Comparison of ENCODE assay signal across 8 mouse cellular contexts in genomic region chr7:45091001-45091990, GRCm38 (mm10). TPM values are rescaled to one million over a fixed set of nuclear protein-coding genes. Genes with fewer than 3 reads are reported as not detected.
DNase-seq lines count a peak whose midpoint lies in the region; ATAC-seq and TF ChIP-seq lines count a peak whose summit lies in the region.

No protein-coding gene starts in this region.

- WGBS in lung, embryonic 14.5 days, result 6% methylated on average over 35 of the region's 35 CpGs
- 10% methylated on average over 35 of the region's 35 CpGs for WGBS in embryonic facial prominence, embryonic 13.5 days
- WGBS in hindbrain, embryonic 12.5 days, result 11% methylated on average over 35 of the region's 35 CpGs

- H3K36me3 ChIP-seq in lung, embryonic 14.5 days (ENCODE audit: insufficient read depth), result peaks cover 30% of the 10 kb centered on the region
- H3K36me3 ChIP-seq in embryonic facial prominence, embryonic 13.5 days, result peaks cover 38% of the 10 kb centered on the region
- H3K36me3 ChIP-seq in hindbrain, embryonic 12.5 days, result peaks cover 22% of the 10 kb centered on the region

- peak; percentile 74 for DNase-seq in lung, embryonic 14.5 days
- DNase-seq in lung, postnatal 25 days (ENCODE audit: low spot score), result no peak
- peak; percentile 62 to 70 for DNase-seq in lung, postnatal 4 days
- peak; percentile 75 for DNase-seq in testis, postnatal 10 days (ENCODE audit: low spot score)
- no peak for DNase-seq in frontal cortex, postnatal 14 days (ENCODE audit: low spot score in 2 of 2)
- DNase-seq in cerebellum, postnatal 25 days, result no peak

- ATAC-seq in lung, embryonic 14.5 days (ENCODE audit: insufficient read depth), result peak; percentile 66
- ATAC-seq in embryonic facial prominence, embryonic 13.5 days (ENCODE audit: insufficient number of reproducible peaks, insufficient read depth, low FRiP score, low TSS enrichment, low read depth), result 0 out of 2 replicates have a peak, but pooled peaks have one; percentile 26
- peak; percentile 59 for ATAC-seq in hindbrain, embryonic 12.5 days (ENCODE audit: low FRiP score)

- no peak for TF ChIP-seq CTCF in lung, embryonic 14.5 days (IDR thresholded peaks at IDR 0.05; ENCODE audit: low read depth)

- H3K9me3 ChIP-seq in lung, embryonic 14.5 days (ENCODE audit: low read depth, low read length), result no peaks in the 10 kb centered on the region
- no peaks in the 10 kb centered on the region for H3K9me3 ChIP-seq in embryonic facial prominence, embryonic 13.5 days
- H3K9me3 ChIP-seq in hindbrain, embryonic 12.5 days (replicated peaks), result no peaks in the 10 kb centered on the region

- peak overlapping the region; percentile 52 for H3K4me3 ChIP-seq in lung, embryonic 14.5 days (ENCODE audit: low read depth, low read length)
- peak overlapping the region; percentile 66 for H3K4me3 ChIP-seq in embryonic facial prominence, embryonic 13.5 days
- H3K4me3 ChIP-seq in hindbrain, embryonic 12.5 days, result peak overlapping the region; percentile 48

- peak overlapping the region; percentile 70 for H3K4me2 ChIP-seq in lung, embryonic 14.5 days
- peak overlapping the region; percentile 76 for H3K4me2 ChIP-seq in embryonic facial prominence, embryonic 13.5 days
- H3K4me2 ChIP-seq in hindbrain, embryonic 12.5 days (replicated peaks), result peak overlapping the region; percentile 63

- H3K27me3 ChIP-seq in lung, embryonic 14.5 days (ENCODE audit: insufficient read depth, low read length), result no peaks in the 10 kb centered on the region
- no peaks in the 10 kb centered on the region for H3K27me3 ChIP-seq in embryonic facial prominence, embryonic 13.5 days
- peaks cover 3% of the 10 kb centered on the region; the same call in 1 of the 2 replicates for H3K27me3 ChIP-seq in hindbrain, embryonic 12.5 days

- peak overlapping the region; percentile 78 for H3K9ac ChIP-seq in lung, embryonic 14.5 days
- H3K9ac ChIP-seq in embryonic facial prominence, embryonic 13.5 days, result peak overlapping the region; percentile 88
- H3K9ac ChIP-seq in hindbrain, embryonic 12.5 days, result peak overlapping the region; percentile 60

- peak overlapping the region; percentile 91 for H3K27ac ChIP-seq in lung, embryonic 14.5 days (ENCODE audit: low read depth)
- peak overlapping the region; percentile 89 for H3K27ac ChIP-seq in embryonic facial prominence, embryonic 13.5 days
- H3K27ac ChIP-seq in hindbrain, embryonic 12.5 days, result peak overlapping the region; percentile 60; the same call in 1 of the 2 replicates

- H3K4me1 ChIP-seq in lung, embryonic 14.5 days (ENCODE audit: insufficient read depth), result peaks cover 10% of the 10 kb centered on the region; the same call in 1 of the 2 replicates
- peaks cover 33% of the 10 kb centered on the region for H3K4me1 ChIP-seq in embryonic facial prominence, embryonic 13.5 days
- peaks cover 19% of the 10 kb centered on the region for H3K4me1 ChIP-seq in hindbrain, embryonic 12.5 days

RNA-seq across cellular contexts. Expression of gene Rcn3, which starts 0.7 kb away (rescaled TPM):
- 344 and 360 TPM in 2 replicates for polyA plus RNA-seq in lung, embryonic 14.5 days (2014; fragmentation: Nextera tagmentation; extraction: Ambion mirVana)
- polyA plus RNA-seq in embryonic facial prominence, embryonic 13.5 days (2015; fragmentation: Nextera tagmentation; extraction: Ambion mirVana), result 375 and 376 TPM in 2 replicates
- 177 and 180 TPM in 2 replicates for polyA plus RNA-seq in hindbrain, embryonic 12.5 days (2016; fragmentation: Nextera tagmentation; extraction: Ambion mirVana)

RNA-seq across cellular contexts. Expression of gene Fcgrt, which starts 12.4 kb away (rescaled TPM):
- polyA plus RNA-seq in lung, embryonic 14.5 days (2014; fragmentation: Nextera tagmentation; extraction: Ambion mirVana), result 56.4 and 57.0 TPM in 2 replicates
- 61.6 and 65.1 TPM in 2 replicates for polyA plus RNA-seq in embryonic facial prominence, embryonic 13.5 days (2015; fragmentation: Nextera tagmentation; extraction: Ambion mirVana)
- polyA plus RNA-seq in hindbrain, embryonic 12.5 days (2016; fragmentation: Nextera tagmentation; extraction: Ambion mirVana), result 20.2 and 21.0 TPM in 2 replicates

RNA-seq across cellular contexts. Expression of gene Prrg2, which starts 28.8 kb away (rescaled TPM):
- polyA plus RNA-seq in lung, embryonic 14.5 days (2014; fragmentation: Nextera tagmentation; extraction: Ambion mirVana), result 18.1 and 19.2 TPM in 2 replicates
- polyA plus RNA-seq in embryonic facial prominence, embryonic 13.5 days (2015; fragmentation: Nextera tagmentation; extraction: Ambion mirVana), result 23.0 and 26.0 TPM in 2 replicates
- polyA plus RNA-seq in hindbrain, embryonic 12.5 days (2016; fragmentation: Nextera tagmentation; extraction: Ambion mirVana), result 17.8 and 18.0 TPM in 2 replicates

RNA-seq across cellular contexts. Expression of gene Nosip, which starts 29.1 kb away (rescaled TPM):
- 68.6 and 71.9 TPM in 2 replicates for polyA plus RNA-seq in lung, embryonic 14.5 days (2014; fragmentation: Nextera tagmentation; extraction: Ambion mirVana)
- polyA plus RNA-seq in embryonic facial prominence, embryonic 13.5 days (2015; fragmentation: Nextera tagmentation; extraction: Ambion mirVana), result 64.7 and 66.6 TPM in 2 replicates
- polyA plus RNA-seq in hindbrain, embryonic 12.5 days (2016; fragmentation: Nextera tagmentation; extraction: Ambion mirVana), result 55.9 and 60.0 TPM in 2 replicates

RNA-seq across cellular contexts. Expression of gene Rps11, which starts 32.9 kb away (rescaled TPM):
- 1,873 and 1,878 TPM in 2 replicates for polyA plus RNA-seq in lung, embryonic 14.5 days (2014; fragmentation: Nextera tagmentation; extraction: Ambion mirVana)
- polyA plus RNA-seq in embryonic facial prominence, embryonic 13.5 days (2015; fragmentation: Nextera tagmentation; extraction: Ambion mirVana), result 1,651 and 1,760 TPM in 2 replicates
- 982 and 1,135 TPM in 2 replicates for polyA plus RNA-seq in hindbrain, embryonic 12.5 days (2016; fragmentation: Nextera tagmentation; extraction: Ambion mirVana)

Comparison
In these comparisons a context has a peak if more than half of its experiments do, and no peak if none do; other contexts are left out.
1. DNase-seq: peak in lung, embryonic 14.5 days (single experiment), lung, postnatal 4 days (2 of 2) and testis, postnatal 10 days (single experiment); none in lung, postnatal 25 days (single experiment), frontal cortex, postnatal 14 days (0 of 2) and cerebellum, postnatal 25 days (0 of 2).
2. Peak in every context shown above with its lines, with median percentiles within 50 percentile points of each other: ATAC-seq, H3K27ac ChIP-seq, H3K4me2 ChIP-seq, H3K4me3 ChIP-seq and H3K9ac ChIP-seq.